Mouse (Mus musculus) embryonic facial prominence, embryonic 15.5 days (tissue): Measurements from ENCODE around the gene Trim9. TPM values are rescaled to one million over a fixed set of nuclear protein-coding genes. Genes with fewer than 3 reads are reported as not detected.

Source experiments
- ATAC-seq: fragments of 200-750 bp; cut with Nextera tagmentation; 2 replicates; pipeline ENCODE4 v1.8.0; 2017; ENCODE audit warnings: low read depth, moderate TSS enrichment; ENCODE audit not compliant: insufficient number of reproducible peaks, low FRiP score, low TSS enrichment
- H3K27ac ChIP-seq: fragments of 300-500 bp; sonication (generic); replicated peaks from 2 replicates; pipeline ENCODE4 v1.5.1; 2015; ENCODE audit warnings: mild to moderate bottlenecking, inconsistent platforms
- H3K27me3 ChIP-seq: fragments of 300-500 bp; sonication (generic); 2 replicates; pipeline ENCODE4 v1.6.1; 2015; ENCODE audit warnings: inconsistent platforms
- H3K36me3 ChIP-seq: fragments of 300-500 bp; sonication (generic); 2 replicates; pipeline ENCODE4 v1.6.1; 2015; ENCODE audit warnings: mild to moderate bottlenecking, inconsistent platforms
- H3K4me1 ChIP-seq: fragments of 300-500 bp; sonication (generic); 2 replicates; pipeline ENCODE4 v1.6.1; 2015; ENCODE audit warnings: inconsistent platforms
- H3K4me2 ChIP-seq: fragments of 300-500 bp; sonication (generic); replicated peaks from 2 replicates; pipeline ENCODE4 v1.6.1; 2015; ENCODE audit warnings: mild to moderate bottlenecking, inconsistent platforms
- H3K4me3 ChIP-seq: fragments of 300-500 bp; sonication (generic); replicated peaks from 2 replicates; pipeline ENCODE4 v1.5.1; 2015; ENCODE audit warnings: mild to moderate bottlenecking, inconsistent platforms
- H3K9ac ChIP-seq: fragments of 300-500 bp; sonication (generic); 2 replicates; pipeline ENCODE4 v1.6.1; 2015; ENCODE audit warnings: inconsistent platforms
- H3K9me3 ChIP-seq: fragments of 300-500 bp; sonication (generic); replicated peaks from 2 replicates; pipeline ENCODE4 v1.6.1; 2016; ENCODE audit warnings: inconsistent platforms
- WGBS: fragments of 180-500 bp; shearing (Covaris S2); methylation state at CpG from one replicate; pipeline ENCODE4 v1.1.7; 2015; 5-methylcytosine and 5-hydroxymethylcytosine counted together
- polyA plus RNA-seq: library from polyadenylated mRNA; unstranded; fragments of >200 nt; fragmentation: Nextera tagmentation; extraction: Ambion mirVana; gene quantifications from 2 replicates; pipeline ENCODE4 v1.2.1, GENCODE M21; 2015

Gene Trim9
- polyA plus RNA-seq, 1 experiment from 2014 or later = 1.6 TPM

- no peaks in the 10 kb centered on the region for H3K9me3 ChIP-seq
- H3K4me2 ChIP-seq = no peak overlapping the region
- H3K9ac ChIP-seq = no peak overlapping the region
- H3K4me1 ChIP-seq = no peaks in the 10 kb centered on the region
- 73% methylated on average over 5 of the region's 5 CpGs for WGBS
- H3K36me3 ChIP-seq = peaks cover 9% of the 10 kb centered on the region; the same call in 1 of the 2 replicates
- H3K4me3 ChIP-seq = no peak overlapping the region
- no peak for ATAC-seq
- H3K27ac ChIP-seq = no peak overlapping the region
- H3K27me3 ChIP-seq = no peaks in the 10 kb centered on the region
These were observed 145.4 kb downstream of the Trim9 start for GRCm38 (mm10) chr12:70201926-70202529.

GRCm38 (mm10) chr12:70196341-70196740, 151.1 kb downstream of the Trim9 start:
- WGBS = 82% methylated on average over 5 of the region's 5 CpGs
- ATAC-seq = no peak

GRCm38 (mm10) chr12:70195426-70195825, 152.0 kb downstream of the Trim9 start:
- no peaks in the 10 kb centered on the region for H3K9me3 ChIP-seq
- H3K36me3 ChIP-seq = peaks cover 11% of the 10 kb centered on the region; the same call in 1 of the 2 replicates
- H3K4me2 ChIP-seq = no peak overlapping the region
- no peak for ATAC-seq
- H3K27ac ChIP-seq = no peak overlapping the region
- no peaks in the 10 kb centered on the region for H3K4me1 ChIP-seq
- H3K9ac ChIP-seq = no peak overlapping the region
- 97% methylated on average over 6 of the region's 6 CpGs for WGBS
- no peaks in the 10 kb centered on the region for H3K27me3 ChIP-seq
- no peak overlapping the region for H3K4me3 ChIP-seq

More at GRCm38 (mm10) chr12:70196341-70196740, 151.1 kb downstream of the Trim9 start:
- H3K4me2 ChIP-seq = no peak overlapping the region
- no peak overlapping the region for H3K9ac ChIP-seq
- no peaks in the 10 kb centered on the region for H3K4me1 ChIP-seq
- no peak overlapping the region for H3K27ac ChIP-seq
- H3K4me3 ChIP-seq = no peak overlapping the region
- H3K36me3 ChIP-seq = peaks cover 11% of the 10 kb centered on the region; the same call in 1 of the 2 replicates
- H3K9me3 ChIP-seq = no peaks in the 10 kb centered on the region
- no peaks in the 10 kb centered on the region for H3K27me3 ChIP-seq

Other genes starting within 250 kb of the Trim9 start
- gene Nin, start 233.9 kb downstream of the Trim9 start, polyA plus RNA-seq = 13.9 and 14.8 TPM in 2 replicates
- 1.00 and 1.1 TPM in 2 replicates for gene Abhd12b, start 193.5 kb downstream of the Trim9 start, polyA plus RNA-seq
- gene Pygl, start 116.1 kb downstream of the Trim9 start, polyA plus RNA-seq = 32.3 and 37.3 TPM in 2 replicates
- gene Tmx1, start 105.5 kb upstream of the Trim9 start, polyA plus RNA-seq = 99.4 and 102 TPM in 2 replicates